Mouse (Mus musculus) lung, embryonic 14.5 days (tissue): ENCODE data around the gene Pou2af1. TPM values are rescaled to one million over a fixed set of nuclear protein-coding genes. Genes with fewer than 3 reads are reported as not detected.

Experiments
- ATAC-seq: fragments of 200-750 bp; cut with Nextera tagmentation; 2 replicates; pipeline ENCODE4 v1.8.0; 2017; ENCODE audit warnings: mild to moderate bottlenecking, moderate TSS enrichment, moderate library complexity; ENCODE audit not compliant: insufficient read depth
- DNase-seq: peaks from one replicate; pipeline ENCODE4 v3.0.0-alpha.2; 2015
- H3K27ac ChIP-seq: fragments of 300-500 bp; sonication (generic); 2 replicates; pipeline ENCODE4 v1.5.1; 2014; ENCODE audit warnings: low read depth, mild to moderate bottlenecking, moderate library complexity
- H3K27me3 ChIP-seq: fragments of 300-500 bp; sonication (generic); 2 replicates; pipeline ENCODE4 v1.6.1; 2014; ENCODE audit warnings: low read length, control low read depth; ENCODE audit not compliant: insufficient read depth
- H3K36me3 ChIP-seq: fragments of 300-500 bp; sonication (generic); 2 replicates; pipeline ENCODE4 v1.6.1; 2014; ENCODE audit warnings: control low read depth; ENCODE audit not compliant: insufficient read depth
- H3K4me1 ChIP-seq: fragments of 300-500 bp; sonication (generic); 2 replicates; pipeline ENCODE4 v1.6.1; 2014; ENCODE audit warnings: antibody characterized with exemption, control low read depth; ENCODE audit not compliant: insufficient read depth
- H3K4me2 ChIP-seq: fragments of 300-500 bp; sonication (generic); 2 replicates; pipeline ENCODE4 v1.6.1; 2014; ENCODE audit warnings: mild to moderate bottlenecking
- H3K4me3 ChIP-seq: fragments of 300-500 bp; sonication (generic); 2 replicates; pipeline ENCODE4 v1.5.1; 2014; ENCODE audit warnings: low read depth, low read length
- H3K9ac ChIP-seq: fragments of 300-500 bp; sonication (generic); 2 replicates; pipeline ENCODE4 v1.6.1; 2014
- H3K9me3 ChIP-seq: fragments of 300-500 bp; sonication (generic); 2 replicates; pipeline ENCODE4 v1.6.1; 2016; ENCODE audit warnings: low read depth, low read length, control low read depth
- CTCF ChIP-seq: IDR thresholded peaks from 2 replicates; pipeline ENCODE4 v1.5.1; 2016; ENCODE audit warnings: antibody characterized with exemption, low read depth
- WGBS: fragments of 180-500 bp; shearing (Covaris S2); extraction: QIAGEN DNeasy Blood & Tissue Kit; methylation state at CpG from one replicate; pipeline ENCODE4 v1.1.7; 2014; 5-methylcytosine and 5-hydroxymethylcytosine counted together
- polyA plus RNA-seq: library from polyadenylated mRNA; unstranded; fragments of >200 nt; fragmentation: Nextera tagmentation; extraction: Ambion mirVana; gene quantifications from 2 replicates; pipeline ENCODE4 v1.2.1, GENCODE M21; 2014

The Pou2af1 gene
- polyA plus RNA-seq, 1 experiment from 2014 or later = not detected

GRCm38 (mm10) chr9:51190655-51191054 is 22.9 kb upstream of the Pou2af1 start:
- ATAC-seq (no peak), DNase-seq (peak; percentile 30)
- no peak overlapping the region for H3K4me3 ChIP-seq
- no peak overlapping the region for H3K4me2 ChIP-seq
- WGBS = 72% methylated on average over 3 of the region's 3 CpGs
- no peaks in the 10 kb centered on the region for H3K36me3 ChIP-seq
- H3K9ac ChIP-seq = no peak overlapping the region
- TF ChIP-seq CTCF = no peak
- H3K27me3 ChIP-seq = no peaks in the 10 kb centered on the region
- H3K27ac ChIP-seq = no peak overlapping the region
- H3K4me1 ChIP-seq = no peaks in the 10 kb centered on the region
- no peaks in the 10 kb centered on the region for H3K9me3 ChIP-seq

- H3K27me3 ChIP-seq = no peaks in the 10 kb centered on the region
- no peak for ATAC-seq
Measured at GRCm38 (mm10) chr9:51194790-51195189, 18.7 kb upstream of the Pou2af1 start.

GRCm38 (mm10) chr9:51208974-51209332 is 4.6 kb upstream of the Pou2af1 start:
- H3K27ac ChIP-seq = no peak overlapping the region
- no peak overlapping the region for H3K9ac ChIP-seq
- no peaks in the 10 kb centered on the region for H3K36me3 ChIP-seq
- no peak for TF ChIP-seq CTCF
- DNase-seq (no peak), ATAC-seq (no peak)
- WGBS = 76% methylated on average over 2 of the region's 2 CpGs
- H3K27me3 ChIP-seq = no peaks in the 10 kb centered on the region
- no peak overlapping the region for H3K4me2 ChIP-seq
- H3K9me3 ChIP-seq = no peaks in the 10 kb centered on the region
- no peaks in the 10 kb centered on the region for H3K4me1 ChIP-seq
- no peak overlapping the region for H3K4me3 ChIP-seq

More at GRCm38 (mm10) chr9:51194790-51195189, 18.7 kb upstream of the Pou2af1 start:
- 75% methylated on average over 4 of the region's 4 CpGs for WGBS
- H3K36me3 ChIP-seq = no peaks in the 10 kb centered on the region
- no peaks in the 10 kb centered on the region for H3K9me3 ChIP-seq
- TF ChIP-seq CTCF = no peak
- H3K27ac ChIP-seq = no peak overlapping the region
- H3K4me2 ChIP-seq = no peak overlapping the region
- no peaks in the 10 kb centered on the region for H3K4me1 ChIP-seq
- H3K4me3 ChIP-seq = no peak overlapping the region
- no peak for DNase-seq
- no peak overlapping the region for H3K9ac ChIP-seq

- DNase-seq (no peak), ATAC-seq (no peak)
- no peaks in the 10 kb centered on the region for H3K36me3 ChIP-seq
- H3K27me3 ChIP-seq = no peaks in the 10 kb centered on the region
- H3K27ac ChIP-seq = no peak overlapping the region
- H3K4me3 ChIP-seq = no peak overlapping the region
- 59% methylated on average over 6 of the region's 6 CpGs for whole genome bisulfite sequencing
- TF ChIP-seq CTCF = no peak
- no peaks in the 10 kb centered on the region for H3K4me1 ChIP-seq
- H3K9me3 ChIP-seq = no peaks in the 10 kb centered on the region
- no peak overlapping the region for H3K4me2 ChIP-seq
- H3K9ac ChIP-seq = no peak overlapping the region
Measured at GRCm38 (mm10) chr9:51211191-51211590, 2.3 kb upstream of the Pou2af1 start.

GRCm38 (mm10) chr9:51213729-51214237 is 275 bp downstream of the Pou2af1 start:
- WGBS = 84% methylated on average over 6 of the region's 6 CpGs
- H3K36me3 ChIP-seq = no peaks in the 10 kb centered on the region
- no peak overlapping the region for H3K27ac ChIP-seq
- DNase-seq (no peak), ATAC-seq (no peak)
- no peak overlapping the region for H3K9ac ChIP-seq
- H3K27me3 ChIP-seq = no peaks in the 10 kb centered on the region
- no peak overlapping the region for H3K4me3 ChIP-seq
- H3K4me2 ChIP-seq = no peak overlapping the region
- H3K9me3 ChIP-seq = no peaks in the 10 kb centered on the region
- no peak for TF ChIP-seq CTCF
- H3K4me1 ChIP-seq = no peaks in the 10 kb centered on the region

- Histone ChIP-seq H3K9ac (no peak overlapping the region), H3K4me2 (no peak overlapping the region), H3K36me3 (no peaks in the 10 kb centered on the region), H3K4me1 (no peaks in the 10 kb centered on the region), H3K9me3 (no peaks in the 10 kb centered on the region), H3K27me3 (no peaks in the 10 kb centered on the region), H3K27ac (no peak overlapping the region), H3K4me3 (no peak overlapping the region)
- TF ChIP-seq CTCF = no peak
- no peak for ATAC-seq
- 45% methylated on average over 4 of the region's 4 CpGs for WGBS
- DNase-seq = no peak
Measured at GRCm38 (mm10) chr9:51215311-51215710, 1.8 kb downstream of the Pou2af1 start.

GRCm38 (mm10) chr9:51215949-51216348 is 2.4 kb downstream of the Pou2af1 start:
- Histone ChIP-seq H3K4me2 (no peak overlapping the region), H3K27me3 (no peaks in the 10 kb centered on the region), H3K9me3 (no peaks in the 10 kb centered on the region), H3K27ac (no peak overlapping the region), H3K4me1 (no peaks in the 10 kb centered on the region), H3K4me3 (no peak overlapping the region), H3K9ac (no peak overlapping the region), H3K36me3 (no peaks in the 10 kb centered on the region)
- DNase-seq (no peak), ATAC-seq (no peak)
- 83% methylated on average over 6 of the region's 6 CpGs for WGBS
- TF ChIP-seq CTCF = no peak

GRCm38 (mm10) chr9:51225636-51226166 is 12.2 kb downstream of the Pou2af1 start:
- H3K9ac ChIP-seq = no peak overlapping the region
- H3K4me1 ChIP-seq = no peaks in the 10 kb centered on the region
- no peaks in the 10 kb centered on the region for H3K9me3 ChIP-seq
- 84% methylated on average over 5 of the region's 5 CpGs for WGBS
- no peaks in the 10 kb centered on the region for H3K27me3 ChIP-seq
- TF ChIP-seq CTCF = no peak
- H3K4me2 ChIP-seq = no peak overlapping the region
- H3K36me3 ChIP-seq = no peaks in the 10 kb centered on the region
- ATAC-seq (no peak), DNase-seq (no peak)
- H3K27ac ChIP-seq = no peak overlapping the region
- H3K4me3 ChIP-seq = no peak overlapping the region
